Mouse (Mus musculus): ENCODE data around the gene Mtf1.

- TF ChIP-seq POLR2A (IDR thresholded peaks at IDR 0.05; ENCODE audit: low read depth, low read length): no peak
- no peak for TF ChIP-seq CTCF (IDR thresholded peaks at IDR 0.05; ENCODE audit: extremely low read depth, insufficient read length, insufficient replicate concordance, low read depth, low read length)
Observed at GRCm38 (mm10) chr4:124881341-124881908, 79.5 kb downstream of the Mtf1 start.

Measured in small intestine, adult 2 months (tissue).